Mouse (Mus musculus) NIH3T3 (cell line): ENCODE measurements around the gene Zfp945.
"Not testable (repeated sequence)": the region's sequence is repeated elsewhere in the genome, so short reads cannot be mapped to it uniquely, and the experiment has no call there.

Experiments used
- DNase-seq: peaks from one replicate; pipeline ENCODE4 v3.0.0-alpha.2; 2012; ENCODE audit warnings: low read depth

Gene Zfp945

DNA sequence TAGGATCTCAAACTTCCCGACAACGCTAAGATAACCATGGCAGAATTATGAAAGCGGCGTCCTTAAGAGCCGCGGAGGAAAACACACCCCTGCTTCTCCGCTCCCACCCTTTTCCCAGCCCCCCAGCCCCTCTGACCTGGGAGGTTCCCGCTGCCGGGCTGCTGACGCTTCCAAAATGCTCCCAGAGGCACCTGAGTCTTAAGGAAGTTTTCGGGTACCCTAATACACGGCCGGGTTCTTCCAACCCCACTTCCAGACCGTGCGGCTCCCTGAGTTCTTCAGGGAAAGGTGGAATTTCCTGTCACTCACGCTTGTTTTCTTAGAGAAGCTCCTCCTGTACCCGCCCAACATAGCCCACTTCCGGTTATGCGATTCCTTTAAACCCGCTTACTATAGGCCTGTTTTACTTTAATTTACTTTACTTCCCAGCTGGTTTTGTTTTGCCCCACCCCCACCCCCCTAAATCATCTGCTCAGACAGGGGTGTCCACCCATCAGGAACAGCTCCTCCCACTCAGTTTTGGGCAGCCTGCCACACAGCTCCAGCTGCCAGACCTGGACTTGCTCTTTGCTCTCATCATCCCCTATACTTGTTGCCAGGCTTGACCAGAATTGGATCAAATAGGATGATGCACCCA, at the start of gene Zfp945:
Gene Zfp945, minus strand, starts transcription at position 290 of the 637 bp plus-strand sequence.
- DNase-seq: peak; percentile 98

GRCm38 (mm10) chr17:22888302-22888701, 21.4 kb upstream of the Zfp945 start:
- DNase-seq: no peak

- DNase-seq: no peak
Measured at GRCm38 (mm10) chr17:22884059-22884698, 17.2 kb upstream of the Zfp945 start.

GRCm38 (mm10) chr17:22877427-22878307, 10.7 kb upstream of the Zfp945 start:
- no peak for DNase-seq

DNA sequence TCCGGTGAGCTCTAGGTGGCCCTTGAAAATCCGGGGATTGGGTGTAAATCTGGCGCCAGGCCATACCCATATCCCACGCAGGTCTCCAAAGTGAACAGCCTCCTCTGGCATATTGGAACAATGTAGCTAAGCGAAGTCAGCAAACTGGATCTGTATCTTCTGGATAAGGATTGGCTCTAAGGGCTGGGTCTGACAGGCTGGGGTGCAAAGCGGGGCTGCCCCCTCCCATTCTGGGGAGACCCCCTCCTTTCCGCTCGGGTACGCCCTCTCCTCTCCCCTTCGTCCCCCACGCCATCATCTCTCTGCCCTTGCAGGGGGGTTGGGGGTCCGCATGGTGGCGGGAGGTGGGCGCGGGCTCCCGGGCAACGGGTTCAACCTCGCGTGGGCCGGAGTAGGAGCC, 9.4 kb upstream of the Zfp945 start:
- DNase-seq: peak; percentile 29

GRCm38 (mm10) chr17:22875549-22875948, 8.6 kb upstream of the Zfp945 start:
- not testable (repeated sequence) for DNase-seq

DNA sequence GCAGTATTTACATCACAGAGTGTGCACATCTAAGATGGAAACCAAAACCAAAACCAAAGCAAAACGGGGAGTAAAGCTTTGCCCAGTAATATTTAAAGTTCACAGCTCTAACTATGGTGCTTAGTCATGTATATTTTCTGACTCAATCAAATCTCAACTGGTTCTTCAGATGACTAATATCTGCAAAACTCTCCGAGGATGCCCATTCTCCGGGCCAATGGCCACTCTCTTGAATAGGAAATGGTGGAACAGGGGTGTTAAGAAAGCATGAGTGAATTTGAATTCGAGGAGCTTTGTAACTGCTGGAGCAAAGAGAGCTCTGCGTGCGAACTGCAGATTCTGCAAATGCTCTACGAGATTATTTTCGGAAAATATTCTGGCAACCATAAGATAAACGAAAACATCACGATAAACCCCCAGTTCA, 501 bp downstream of the Zfp945 start:
- DNase-seq: peak; percentile 78

DNA sequence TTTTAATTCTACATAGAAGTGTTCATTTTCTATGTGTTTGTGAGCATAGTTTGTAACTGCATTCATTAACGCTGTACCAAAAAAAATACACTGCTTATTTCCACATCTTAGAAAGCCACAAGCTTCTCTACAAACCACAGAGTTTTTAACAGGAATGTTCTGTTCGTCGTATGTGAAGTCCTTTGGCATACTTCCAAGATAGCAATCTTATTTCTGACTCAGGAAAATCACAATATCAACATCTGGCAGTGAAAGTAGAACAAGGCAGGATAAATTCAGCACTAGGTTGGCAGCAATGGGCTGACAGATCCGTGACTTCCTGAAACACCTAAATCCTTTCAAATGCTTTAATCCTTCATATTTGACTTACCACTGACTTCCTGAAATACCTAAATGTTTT, 45.8 kb downstream of the Zfp945 start:
- peak; percentile 69 for DNase-seq

- no peak for DNase-seq
Measured at GRCm38 (mm10) chr17:22818199-22818595, 48.7 kb downstream of the Zfp945 start.

- peak; percentile 87 for DNase-seq
Measured at GRCm38 (mm10) chr17:22817471-22818198, 49.3 kb downstream of the Zfp945 start.

- DNase-seq: peak; percentile 29
Measured at GRCm38 (mm10) chr17:22799707-22800106, 67.2 kb downstream of the Zfp945 start.
